Mouse (Mus musculus) T-helper 2 cell (primary cell): ENCODE measurements around the gene Evi2a.

Experiments used
- in situ Hi-C: fragments of 300-600 bp; cut with MboI, MseI; formaldehyde crosslinking; loops from one replicate; pipeline ENCODE4 v1.15.1; 2025; ENCODE audit warnings: high pct_unique_total_duplicates

Evi2a gene

DNA sequence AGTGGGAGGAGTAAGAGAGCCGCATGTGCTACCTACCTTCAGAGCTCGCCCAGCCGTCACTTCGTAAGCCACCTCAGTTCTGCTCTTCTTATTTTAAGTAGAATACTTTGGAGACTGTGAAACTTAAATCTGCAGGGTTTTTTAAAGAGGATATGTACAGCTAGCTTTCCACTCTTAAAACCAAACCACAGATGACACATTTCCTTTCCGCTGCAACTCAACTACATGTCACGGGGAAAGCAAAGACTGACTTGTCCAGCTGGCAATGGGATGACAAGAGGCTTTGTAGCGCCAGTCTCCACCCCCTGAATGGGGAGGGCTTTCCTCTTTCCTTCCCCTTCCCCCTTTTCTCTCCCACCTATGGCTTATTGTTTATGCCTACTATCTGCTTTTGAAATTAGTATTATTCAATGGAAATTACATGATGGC is at the start of gene Evi2a, which contains the start of gene Evi2:
Gene Evi2a, minus strand, starts transcription at position 277 of the 429 bp plus-strand sequence.
Gene Evi2, minus strand, starts transcription at position 257 of the 429 bp plus-strand sequence.
- in situ Hi-C loops, result no loop called here

DNA sequence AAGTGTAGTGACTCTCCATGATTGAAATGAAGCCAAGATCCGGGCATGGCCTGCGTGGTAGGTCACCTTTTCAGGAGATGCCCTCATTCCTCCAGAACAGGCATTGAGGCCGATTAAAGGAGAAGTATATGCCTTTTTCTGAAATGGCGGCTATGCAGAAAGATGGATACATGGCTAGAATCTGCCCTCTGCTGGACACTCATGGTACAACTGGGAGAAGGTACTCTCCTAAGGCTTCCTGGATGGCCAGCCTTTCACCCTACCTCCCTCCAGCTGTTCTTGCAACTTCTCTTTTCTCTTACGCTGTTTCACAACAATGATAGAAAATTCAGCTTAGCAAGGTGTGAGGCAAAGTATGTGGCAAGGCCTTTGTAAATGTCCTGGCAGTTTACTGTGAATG is 47.3 kb upstream of the Evi2a start:
- in situ Hi-C loops, result loop anchor here (10.0 kb wide), 1 partner anchor 83 kb away; no protein-coding TSS in a partner anchor

DNA sequence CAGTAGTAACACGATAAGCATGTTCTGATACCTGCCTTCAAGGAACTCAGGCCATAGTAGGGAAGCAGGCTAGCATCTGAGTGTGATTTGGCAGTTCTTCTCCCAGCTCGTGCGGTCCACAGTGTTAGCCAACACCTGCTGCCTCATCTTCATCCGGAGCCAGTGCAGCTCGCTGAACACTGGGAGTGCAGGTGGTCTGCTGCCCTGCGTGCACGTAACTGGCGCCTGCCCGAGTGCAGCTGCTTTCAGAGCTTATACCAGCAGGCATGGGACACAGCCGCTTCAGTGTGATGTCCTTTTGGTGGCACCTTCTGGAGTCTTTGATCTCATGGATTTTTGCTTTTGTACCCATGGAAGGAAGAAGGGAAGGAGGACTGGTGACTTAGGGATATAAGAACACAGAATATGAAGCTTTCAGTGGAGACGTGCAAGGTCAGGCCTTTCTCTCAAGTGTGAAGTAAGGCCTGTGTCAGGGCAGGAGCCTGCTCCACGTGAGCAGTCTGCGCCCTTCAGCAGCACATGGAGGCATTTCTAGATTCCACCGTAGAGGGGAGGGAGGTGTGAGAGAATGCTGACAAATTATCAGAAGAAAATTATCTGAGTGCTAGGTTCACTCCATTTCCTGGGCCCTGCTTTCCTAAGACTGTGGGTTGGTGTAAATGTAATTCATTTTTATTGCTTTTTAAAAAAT is 45.1 kb upstream of the Evi2a start:
- in situ Hi-C loops, result loop anchor here (10.0 kb wide), 1 partner anchor 81 kb away; no protein-coding TSS in a partner anchor

DNA sequence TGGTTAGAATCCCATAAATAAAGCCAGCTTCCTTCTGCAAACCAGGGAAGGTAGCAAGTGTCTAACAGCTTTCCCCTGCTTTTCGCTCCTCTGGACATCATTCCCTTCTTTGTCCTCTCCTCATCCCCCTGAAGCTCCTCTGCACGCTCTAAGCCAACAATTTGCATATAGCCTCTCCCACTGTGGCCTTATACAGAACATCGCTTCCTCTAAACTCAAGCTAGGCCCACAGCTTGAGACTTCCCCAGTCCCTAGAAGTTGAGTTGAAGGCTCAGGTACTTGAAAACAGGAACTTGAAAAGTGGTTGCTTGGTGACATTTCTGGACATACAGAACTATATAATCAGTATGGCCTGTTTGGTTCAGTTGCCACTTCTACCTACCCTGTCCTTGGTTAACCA is 43.4 kb upstream of the Evi2a start:
- in situ Hi-C loops, result loop anchor here (10.0 kb wide), 1 partner anchor 79 kb away; no protein-coding TSS in a partner anchor

DNA sequence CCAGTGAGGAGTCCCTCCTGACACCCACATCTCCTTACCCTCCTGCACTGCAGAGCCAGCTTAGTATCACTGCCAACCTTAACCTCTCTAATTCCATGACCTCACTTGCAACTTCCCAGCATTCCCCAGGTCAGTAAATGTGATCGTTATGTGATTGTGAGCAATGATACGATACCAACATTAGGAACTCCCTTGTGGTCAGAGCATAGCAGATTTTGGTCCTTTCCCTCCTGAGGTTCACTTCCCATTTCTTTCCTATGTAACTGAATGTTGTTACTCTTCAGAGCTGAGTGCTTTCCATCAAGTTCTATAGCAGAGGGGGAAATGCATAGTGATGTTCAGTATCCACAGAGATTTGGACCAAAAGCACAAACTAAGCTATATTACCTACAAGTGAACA is 39.9 kb upstream of the Evi2a start:
- in situ Hi-C loops, result loop anchor here (10.0 kb wide), 1 partner anchor 76 kb away; no protein-coding TSS in a partner anchor

- in situ Hi-C loops, result no loop called here
Observed at GRCm38 (mm10) chr11:79568197-79568911, 37.9 kb upstream of the Evi2a start.

DNA sequence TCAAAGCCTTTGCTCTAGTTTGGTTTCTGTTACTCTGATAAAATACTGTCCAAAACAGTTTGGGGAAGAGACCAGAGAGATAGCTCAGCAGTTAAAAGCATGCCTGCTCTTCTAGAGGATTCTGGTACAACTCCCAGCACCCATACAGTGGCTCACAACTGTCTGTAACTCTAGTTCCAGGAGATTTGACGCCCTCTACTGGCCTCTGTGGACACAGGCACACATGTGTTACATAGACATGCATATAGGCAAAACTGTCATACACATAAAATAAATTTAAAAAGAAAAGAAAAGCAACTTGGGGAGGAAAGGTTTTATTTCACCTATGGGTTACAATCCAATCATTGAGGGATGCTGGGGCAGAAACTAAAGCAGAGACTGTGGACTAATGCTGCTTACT is 36.5 kb upstream of the Evi2a start:
- in situ Hi-C loops, result no loop called here

DNA sequence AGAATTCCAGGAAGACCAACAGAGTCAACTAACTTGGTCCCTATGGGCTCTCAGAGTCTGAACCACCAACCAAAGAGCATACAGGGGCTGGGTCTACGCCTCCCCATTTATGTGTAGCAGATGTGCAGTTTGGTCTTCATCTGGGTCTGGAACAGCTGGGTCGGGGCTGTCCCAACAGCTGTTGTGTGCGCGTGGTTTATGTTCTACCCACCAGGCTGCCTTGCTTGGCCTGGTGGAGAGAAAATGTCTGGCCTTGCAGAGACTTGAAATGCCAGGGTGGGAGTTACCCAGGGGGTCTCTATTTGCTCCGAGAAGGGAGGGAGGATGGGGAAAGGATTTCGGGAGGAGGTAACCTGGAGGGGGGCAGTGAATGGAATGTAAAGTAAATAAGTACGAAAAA is 33.1 kb upstream of the Evi2a start:
- in situ Hi-C loops, result no loop called here

DNA sequence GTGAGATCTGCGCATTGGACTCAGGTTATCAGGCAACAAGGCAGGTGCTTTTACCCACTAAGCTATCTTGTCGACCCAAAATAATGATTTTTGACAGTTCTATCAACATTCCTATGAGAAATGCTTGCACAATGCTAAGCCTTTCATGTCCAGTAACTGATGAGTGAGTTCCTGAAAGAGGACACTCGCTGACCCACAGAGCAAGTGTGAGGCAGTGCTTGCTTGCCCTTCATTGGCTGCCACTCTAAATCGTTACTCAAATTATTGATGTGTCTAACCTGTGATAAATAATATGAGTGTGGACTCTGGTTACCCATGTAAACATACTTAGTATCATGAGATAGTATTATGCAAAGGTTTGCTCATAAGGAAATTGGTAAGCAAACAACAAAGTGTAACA is 30.1 kb upstream of the Evi2a start:
- in situ Hi-C loops, result no loop called here

GRCm38 (mm10) chr11:79552622-79553021 is 22.2 kb upstream of the Evi2a start:
- in situ Hi-C loops, result no loop called here

GRCm38 (mm10) chr11:79536293-79536692 is 5.9 kb upstream of the Evi2a start:
- in situ Hi-C loops, result no loop called here

- in situ Hi-C loops, result no loop called here
Observed at GRCm38 (mm10) chr11:79535554-79535953, 5.1 kb upstream of the Evi2a start.

DNA sequence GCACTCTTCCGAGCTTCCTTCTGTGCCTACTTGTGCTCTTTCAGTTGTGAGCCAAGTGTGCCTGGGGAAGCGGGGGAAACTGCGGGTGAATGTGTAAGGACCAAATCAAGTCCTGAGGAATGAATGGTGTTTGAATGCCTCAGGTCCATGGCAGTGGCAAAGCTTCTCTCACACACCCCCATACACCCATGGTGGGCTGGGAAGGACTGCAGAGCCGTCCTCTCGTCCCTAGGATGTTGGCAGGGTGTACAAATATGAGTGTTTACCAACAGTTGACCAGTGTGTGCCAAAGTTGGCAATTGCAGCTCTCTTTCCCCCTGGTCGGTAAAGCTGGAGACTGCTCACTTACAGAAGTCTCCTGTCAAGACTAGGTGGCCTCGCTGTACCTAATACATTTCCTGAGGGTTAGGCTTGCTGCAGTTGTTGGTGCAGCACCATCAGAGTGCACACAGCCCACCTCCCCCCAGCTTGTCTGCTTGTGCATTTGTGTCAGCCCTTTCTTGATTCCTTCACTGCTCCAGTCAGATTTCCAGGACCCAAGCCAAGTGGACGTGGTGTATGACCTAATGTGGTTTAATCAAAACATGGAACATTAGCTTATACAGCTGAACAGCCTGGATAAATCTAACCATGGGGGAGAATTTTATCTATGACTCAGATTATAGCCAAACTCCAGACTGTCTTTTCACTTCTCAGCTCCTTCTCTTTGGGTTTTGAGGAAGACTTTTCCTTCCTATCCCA is 3.7 kb upstream of the Evi2a start:
- in situ Hi-C loops, result no loop called here

DNA sequence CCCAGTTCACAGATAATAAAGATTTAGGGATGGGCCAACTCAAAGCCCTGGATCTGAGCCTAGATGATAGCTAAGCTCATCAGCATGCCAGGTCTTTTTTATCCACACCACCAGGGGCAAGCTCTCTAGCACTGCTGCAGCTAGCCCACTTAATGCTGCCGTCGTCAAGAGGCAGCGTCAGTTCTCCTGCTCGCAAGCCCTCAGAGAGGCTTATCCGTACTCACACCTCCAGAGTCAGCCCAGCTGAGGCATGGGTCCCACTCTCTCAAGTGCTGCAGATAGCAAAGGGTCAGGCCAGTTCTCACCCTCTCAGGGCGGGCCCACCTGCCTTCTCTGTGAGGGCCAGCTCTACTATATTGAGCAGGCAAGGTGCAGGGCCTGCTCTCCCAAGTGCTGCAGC is 2.9 kb upstream of the Evi2a start:
- in situ Hi-C loops, result no loop called here

DNA sequence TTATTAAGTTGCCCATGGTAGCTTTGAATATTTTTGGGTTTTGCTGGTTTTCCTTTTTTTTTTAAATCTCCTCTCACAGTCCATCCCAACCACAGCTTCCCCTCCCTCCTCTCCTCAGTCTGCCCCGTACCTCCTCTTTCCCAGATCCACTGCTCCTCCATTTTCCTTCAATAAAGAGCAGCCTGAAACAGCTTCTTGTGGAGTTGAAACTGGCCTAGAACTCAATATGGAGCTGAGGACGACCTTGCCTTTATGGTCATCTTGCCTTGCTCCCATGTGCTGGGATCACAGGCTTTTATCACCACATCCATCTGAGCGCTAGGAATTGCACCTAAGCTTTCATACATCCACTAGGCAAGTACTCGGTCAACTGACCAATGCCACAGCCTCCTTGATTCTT is 1.1 kb upstream of the Evi2a start:
- in situ Hi-C loops, result no loop called here

GRCm38 (mm10) chr11:79530774-79531173 is 365 bp upstream of the Evi2a start:
- in situ Hi-C loops, result no loop called here

GRCm38 (mm10) chr11:79529736-79530135 is 673 bp downstream of the Evi2a start:
- in situ Hi-C loops, result no loop called here

DNA sequence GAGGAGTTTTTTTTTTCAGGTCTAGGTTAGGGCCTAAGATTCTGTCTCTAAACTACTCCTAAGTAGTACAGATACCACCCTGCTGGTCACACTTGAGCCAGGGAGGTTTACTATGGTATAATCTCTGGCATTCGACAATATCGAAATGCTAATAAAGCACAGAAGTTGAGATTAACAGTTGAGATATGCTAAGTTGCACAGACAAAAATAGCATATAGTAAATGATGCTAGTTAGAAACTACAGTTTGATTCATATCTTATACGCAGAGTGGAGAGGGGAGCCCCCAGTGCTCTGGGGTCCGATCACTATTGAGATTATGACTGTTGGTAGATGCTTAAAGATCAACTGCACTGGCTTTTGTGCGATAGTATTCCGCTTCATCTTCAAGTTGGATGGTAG is 1.2 kb downstream of the Evi2a start:
- in situ Hi-C loops, result no loop called here

DNA sequence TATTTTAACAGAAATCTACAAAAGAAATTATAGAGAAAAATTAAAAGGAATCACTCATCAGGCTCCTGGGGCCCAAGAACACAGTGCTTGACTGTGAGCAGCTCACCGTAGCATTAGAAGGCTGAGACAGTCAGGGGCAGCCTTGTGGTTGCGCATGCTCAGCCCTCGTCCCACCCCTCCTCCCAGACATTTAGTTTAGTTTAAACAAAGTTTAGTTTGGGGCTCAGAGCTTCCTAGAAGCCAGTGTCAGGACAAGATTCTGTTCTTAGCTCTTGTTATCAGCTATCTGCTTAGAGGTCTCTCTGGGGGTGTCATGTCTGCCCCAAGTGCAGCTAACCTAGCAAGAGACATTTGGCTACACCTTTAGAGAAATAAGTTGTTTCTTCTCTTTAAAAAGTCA is 1.8 kb downstream of the Evi2a start:
- in situ Hi-C loops, result no loop called here

DNA sequence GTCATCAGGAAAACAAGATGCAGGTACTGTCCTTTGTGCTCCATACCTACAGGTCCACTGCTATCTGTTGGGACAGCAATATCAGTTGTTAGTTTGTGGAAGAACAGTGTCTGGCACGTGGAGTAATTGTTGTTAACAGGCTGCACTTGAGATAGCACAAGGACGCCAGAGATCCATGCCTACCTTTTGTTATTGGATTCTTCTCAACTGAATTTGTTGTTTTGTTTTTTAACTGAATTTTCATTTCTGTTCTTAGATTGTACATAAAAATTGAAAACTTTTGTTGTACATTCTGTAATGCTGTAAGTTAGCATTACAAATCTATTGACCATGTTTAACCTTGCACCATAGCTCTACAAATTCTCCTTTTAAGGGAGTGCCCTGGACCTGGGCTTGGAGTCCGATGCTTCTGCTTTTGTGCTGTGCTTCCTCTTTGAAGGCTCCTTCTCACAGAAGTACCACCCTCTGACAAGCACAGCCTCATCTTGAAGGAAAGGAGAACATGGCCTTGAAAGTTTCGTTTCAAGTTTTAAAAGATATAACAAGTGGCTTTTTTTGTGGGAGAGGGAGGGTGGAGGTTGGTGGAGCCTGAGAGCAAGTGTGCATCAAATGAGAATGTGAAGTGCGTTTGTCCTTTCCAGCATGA is 2.5 kb downstream of the Evi2a start:
- in situ Hi-C loops, result no loop called here

DNA sequence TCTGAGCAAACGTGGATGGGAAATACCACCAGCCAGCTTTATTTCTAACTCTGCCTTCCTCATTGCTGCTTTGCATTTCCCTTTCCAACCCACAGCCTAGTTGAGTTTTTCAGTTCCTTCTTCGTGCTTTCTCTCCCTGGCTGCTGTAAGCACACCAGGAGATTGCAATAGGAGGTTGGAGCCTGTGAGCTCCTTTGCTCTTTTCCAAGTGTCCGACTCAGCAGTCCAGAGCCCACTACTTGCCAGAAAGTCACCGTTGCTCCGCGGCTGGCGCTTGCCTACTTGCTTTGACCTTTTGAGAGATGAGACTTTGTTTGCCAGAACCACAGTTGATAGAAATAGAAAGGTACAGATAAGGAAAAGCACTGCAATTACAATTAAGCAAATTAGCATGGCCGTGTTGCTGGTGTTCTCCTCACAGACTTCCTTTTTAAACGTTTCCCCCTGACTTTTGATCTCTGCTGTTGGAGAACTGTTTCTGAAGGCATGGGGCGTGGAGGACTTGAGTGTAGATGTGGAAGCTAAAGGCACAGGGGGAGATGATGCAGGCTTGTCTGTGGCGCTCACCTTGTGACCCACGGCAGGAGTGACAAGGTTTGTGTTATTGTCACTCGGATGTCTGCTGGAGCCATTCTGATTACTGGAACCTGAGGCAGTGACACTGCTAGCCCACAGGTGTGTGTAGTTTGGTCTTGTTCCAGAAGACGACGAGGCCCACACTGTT is 3.2 kb downstream of the Evi2a start:
- in situ Hi-C loops, result no loop called here
